Mouse (Mus musculus): ENCODE data around the gene Cdk5rap2.

Gene Cdk5rap2

DNA sequence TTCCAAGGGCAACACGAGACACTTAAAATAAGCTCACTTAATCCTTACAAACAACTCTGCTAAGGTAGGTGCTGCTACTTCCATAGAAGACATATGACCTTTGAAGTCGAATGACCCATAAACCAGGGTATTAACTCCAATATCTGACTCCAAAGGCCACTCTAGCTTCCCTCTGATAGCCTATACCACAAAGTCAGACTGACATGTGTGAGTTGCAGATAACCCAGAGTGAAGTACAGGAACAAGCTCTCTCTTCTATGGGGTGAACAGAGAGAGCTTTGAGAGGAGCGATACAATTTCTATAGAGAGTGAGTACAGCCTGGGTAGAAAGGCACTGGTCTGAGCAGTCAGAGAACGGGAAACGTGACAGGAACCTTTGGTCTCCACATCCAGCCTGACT, 148.9 kb downstream of the Cdk5rap2 start:
- DNase-seq (ENCODE audit: low spot score): no peak

DNA sequence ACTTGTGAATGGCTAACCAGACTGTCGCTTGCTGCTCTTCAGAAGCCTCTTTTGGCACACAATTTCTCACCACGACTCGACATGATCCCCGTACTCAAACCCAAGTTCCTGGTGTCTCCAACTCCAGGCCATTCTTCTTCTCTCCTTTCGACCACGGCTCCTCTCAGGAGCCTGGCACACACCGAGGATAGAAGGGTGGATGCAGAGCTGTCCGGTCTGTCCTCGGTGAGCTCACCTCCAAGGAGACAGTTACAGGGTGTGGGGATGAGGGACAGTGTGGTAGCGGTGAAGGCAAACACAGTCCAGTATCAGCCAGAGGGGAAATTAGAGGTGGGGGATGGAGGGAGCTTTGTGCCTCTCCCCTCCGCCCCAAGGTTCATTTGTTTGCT, 149.8 kb downstream of the Cdk5rap2 start:
- DNase-seq (ENCODE audit: low spot score): no peak

DNA sequence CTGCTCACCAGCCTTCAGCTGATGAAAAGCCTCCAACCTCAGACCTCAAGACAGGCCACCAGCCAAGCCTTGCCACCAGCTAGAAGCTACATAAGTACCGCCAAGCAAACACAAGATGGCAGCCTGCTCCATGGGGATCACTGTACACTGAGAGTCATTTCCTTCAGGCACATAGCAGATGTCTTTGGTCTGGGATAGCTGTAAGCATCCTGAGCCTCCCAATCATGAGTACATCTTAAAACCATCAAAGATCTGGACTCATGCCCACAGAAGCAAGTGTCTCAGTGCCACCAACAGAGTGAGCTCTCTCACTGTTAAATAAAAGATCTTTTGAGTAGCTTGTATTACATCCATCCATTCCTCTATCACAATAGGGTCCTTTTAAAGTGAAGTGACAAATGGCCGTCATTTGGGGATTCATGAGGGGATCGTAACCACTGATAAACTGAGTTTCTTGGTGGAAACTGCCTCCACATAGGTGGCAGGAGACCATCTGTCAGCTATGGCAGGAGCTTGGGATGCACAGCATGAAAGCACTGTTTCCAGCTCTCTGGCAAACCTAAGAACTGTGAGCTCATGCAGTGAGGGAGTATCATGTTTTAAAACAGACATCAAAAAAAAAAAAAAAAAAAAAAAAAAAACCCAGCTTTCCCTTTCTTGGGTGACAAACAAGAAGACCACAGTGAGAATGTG, 150.4 kb downstream of the Cdk5rap2 start:
- no peak for DNase-seq (ENCODE audit: low spot score)

DNA sequence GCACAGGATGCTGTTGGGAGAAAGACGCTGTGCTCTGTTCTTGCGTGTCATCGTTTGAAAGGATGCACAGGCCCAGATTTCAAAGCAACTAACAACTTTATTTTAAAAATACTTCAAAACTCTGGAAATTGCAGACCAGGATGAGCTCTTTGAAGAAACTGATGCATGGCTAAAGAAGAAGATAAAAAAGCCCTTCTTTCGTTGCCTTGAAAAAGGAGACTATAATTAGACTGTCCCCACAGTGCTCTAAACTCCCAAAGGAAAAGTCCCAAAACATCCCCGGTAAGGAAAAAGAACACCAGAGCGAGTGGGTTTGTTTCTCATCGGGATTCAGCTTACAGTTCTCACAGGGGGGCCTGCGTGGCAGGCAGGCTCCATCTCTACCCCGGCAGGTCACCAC, 151.4 kb downstream of the Cdk5rap2 start:
- no peak for DNase-seq (ENCODE audit: low spot score)

DNA sequence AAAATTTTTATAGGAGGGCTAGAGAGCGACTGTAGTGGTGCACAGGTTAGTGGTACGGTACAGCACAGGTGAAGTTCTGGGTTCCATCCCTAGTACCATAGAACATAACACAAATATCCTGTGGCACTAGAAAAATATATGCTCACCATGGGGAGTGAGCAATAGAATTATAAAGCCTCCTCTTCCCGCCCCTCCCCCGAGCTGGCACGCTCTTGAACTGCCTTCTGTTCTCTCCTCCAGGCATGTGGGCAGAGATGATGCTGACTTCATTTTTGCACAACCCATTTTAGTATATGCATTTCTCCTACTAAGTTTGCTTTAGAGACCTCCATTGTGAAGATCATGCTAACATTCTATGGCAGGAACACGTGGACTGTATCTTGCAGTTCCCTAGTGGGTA, 152.0 kb downstream of the Cdk5rap2 start:
- no peak for DNase-seq (ENCODE audit: low spot score)

DNA sequence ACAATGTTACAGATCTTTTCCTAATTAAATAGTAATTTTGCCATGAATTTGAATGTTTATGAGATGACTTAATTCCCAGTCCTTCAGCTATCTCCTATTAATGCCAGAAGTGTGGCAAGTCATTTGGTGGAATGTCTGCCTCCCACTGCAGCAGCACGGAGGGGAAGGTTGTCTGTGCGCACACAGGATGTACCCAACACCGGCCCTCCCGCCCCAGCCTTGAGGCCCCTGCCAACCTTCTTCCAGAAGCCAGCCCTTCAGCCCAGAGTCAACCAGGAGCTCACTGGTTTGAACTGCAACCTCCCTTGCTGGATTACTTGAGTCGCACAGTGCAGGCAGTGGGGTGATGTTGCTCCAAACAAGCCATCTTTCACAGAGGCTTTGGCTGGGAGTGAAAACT, 158.5 kb downstream of the Cdk5rap2 start:
- no peak for DNase-seq (ENCODE audit: low spot score)

DNA sequence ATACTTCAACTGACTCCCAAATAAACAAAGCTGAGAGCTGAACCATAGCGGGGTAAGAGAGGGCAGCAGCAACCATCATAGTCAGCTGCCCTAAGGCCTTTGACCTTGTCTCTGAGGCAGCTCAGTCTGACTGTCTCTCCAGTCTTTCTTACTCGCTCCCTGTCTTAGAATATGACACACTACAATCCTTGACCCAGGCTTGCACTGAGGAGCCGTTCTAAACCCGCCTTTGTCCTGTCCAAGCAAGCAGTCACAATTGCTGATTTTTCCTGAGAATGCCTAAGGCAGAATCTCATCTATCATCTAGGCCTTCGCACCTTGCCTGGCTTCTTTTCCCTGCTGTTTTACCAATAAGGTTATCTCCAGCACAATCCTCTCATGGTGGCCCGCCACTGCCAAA, 164.5 kb downstream of the Cdk5rap2 start:
- no peak for DNase-seq (ENCODE audit: low spot score)

DNA sequence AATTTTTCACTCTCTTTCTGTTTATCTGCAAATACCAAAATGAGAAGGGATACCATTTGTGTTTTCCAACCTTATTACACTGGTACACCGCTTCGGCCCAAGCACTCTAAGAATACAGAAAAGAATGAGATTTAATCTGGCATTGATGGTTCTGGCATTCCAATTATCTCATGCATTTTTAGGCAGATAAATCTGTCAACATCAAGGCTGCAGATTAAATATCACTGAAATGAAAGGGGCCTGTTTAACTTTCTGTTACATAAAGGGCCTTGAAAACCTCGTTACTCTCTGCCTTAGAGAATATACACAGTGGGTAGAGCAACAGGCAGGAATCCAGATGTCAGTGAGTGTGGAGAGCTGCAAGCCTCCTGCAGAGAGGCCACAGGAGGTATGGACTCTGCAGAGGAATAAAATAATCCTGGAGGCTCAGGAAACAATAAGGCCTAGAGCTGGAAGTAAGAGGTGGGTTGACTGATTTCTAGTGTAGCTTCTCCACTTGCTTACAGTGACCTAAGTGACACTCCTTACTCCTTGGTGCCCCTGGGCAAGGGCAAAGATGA, 166.6 kb downstream of the Cdk5rap2 start:
- no peak for DNase-seq (ENCODE audit: low spot score)

DNA sequence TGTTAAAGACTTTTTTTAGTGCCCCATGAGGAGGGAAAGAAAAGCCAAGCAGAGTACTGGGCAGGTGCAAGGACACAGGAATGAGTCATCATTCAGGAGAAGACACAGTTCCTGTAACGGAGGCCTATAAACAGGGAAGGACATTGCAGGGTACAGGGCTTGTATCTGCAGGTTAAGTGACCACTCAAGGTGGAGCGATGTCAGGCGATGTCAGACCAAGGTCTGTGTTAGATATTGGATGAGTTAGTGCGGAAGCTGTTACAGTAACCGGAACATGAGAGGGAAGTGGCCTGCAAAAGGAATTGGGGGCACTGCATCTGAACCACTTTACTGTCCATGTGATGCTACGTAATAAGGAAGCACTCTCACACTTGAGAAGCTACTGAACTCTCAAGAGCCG, 170.5 kb downstream of the Cdk5rap2 start:
- DNase-seq (ENCODE audit: low spot score): no peak

DNA sequence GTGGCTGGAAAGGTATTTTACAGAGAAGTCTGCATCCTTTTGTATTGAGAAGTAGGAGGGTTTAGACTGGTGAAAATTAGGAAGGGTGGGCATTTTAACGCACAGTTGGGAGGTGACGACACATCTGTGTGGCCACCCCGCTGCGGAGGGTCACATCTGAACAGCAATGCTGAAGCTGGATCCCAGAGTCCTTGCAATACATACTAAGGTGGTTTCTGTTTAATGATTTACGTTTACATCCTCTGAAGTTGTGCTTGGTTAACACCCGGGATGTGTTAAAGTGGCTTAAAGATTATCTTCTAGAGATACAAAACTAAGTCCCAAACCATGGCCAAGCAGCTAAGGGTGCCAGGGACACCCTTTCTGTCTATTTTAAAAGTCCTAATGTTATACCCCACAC, 171.4 kb downstream of the Cdk5rap2 start:
- DNase-seq (ENCODE audit: low spot score): no peak

DNA sequence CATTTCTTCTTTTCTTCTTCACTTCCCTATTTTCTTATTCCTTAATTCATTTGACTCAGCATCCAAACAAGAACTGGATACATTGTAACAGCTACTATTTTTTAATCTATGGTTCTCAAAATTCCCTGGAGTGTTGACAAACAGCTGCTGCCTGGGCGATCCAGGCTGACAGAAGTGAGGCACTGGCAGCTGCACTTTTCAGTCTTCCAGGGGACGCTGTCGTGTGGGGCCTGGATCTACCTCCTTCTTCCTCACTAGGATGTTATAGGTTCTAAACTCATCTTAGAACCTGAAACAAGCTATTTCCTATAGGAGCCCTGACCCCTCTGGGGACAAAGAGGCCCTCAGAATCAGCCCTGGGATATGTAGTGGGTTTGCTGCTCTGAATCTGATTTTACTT, 177.9 kb downstream of the Cdk5rap2 start:
- no peak for DNase-seq (ENCODE audit: low spot score)

DNA sequence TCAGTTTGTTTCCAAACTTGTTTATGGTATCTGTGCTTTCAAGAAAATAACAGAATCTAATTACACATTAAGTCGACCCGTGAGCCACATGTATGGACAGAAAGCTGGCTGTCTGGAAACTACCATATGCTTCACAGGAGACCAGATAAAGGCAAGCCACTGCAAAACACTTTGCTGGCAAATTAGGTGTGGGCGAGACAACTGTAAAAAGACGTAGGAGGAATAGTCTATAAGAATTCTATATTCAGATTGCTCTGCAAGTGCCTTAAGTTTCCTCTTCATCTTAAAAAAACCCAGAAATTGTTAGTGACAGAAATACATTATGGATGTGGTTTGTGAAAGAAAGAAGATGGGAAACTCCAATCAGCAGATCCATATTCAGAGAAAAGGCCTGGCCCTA, 180.4 kb downstream of the Cdk5rap2 start:
- no peak for DNase-seq (ENCODE audit: low spot score)

DNA sequence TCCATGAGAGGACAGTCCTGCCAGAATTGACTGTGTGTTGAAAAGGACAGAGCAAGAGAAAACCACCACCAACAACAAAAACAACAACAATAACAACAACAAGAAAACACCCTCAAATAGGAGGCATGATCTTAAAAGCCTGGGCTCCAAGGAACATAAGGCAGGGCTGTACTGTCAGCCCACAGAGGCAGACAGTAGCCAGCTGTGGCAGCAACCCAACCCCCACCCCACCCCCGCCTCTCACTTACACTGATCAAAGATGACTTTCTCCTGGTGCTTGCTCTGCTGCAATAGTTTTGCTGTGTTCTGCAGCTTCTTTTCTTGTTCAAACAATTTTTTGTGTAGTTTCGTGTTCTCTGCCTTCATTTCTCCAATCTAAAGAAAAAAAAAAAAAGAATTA, 181.9 kb downstream of the Cdk5rap2 start:
- DNase-seq (ENCODE audit: low spot score): no peak

DNA sequence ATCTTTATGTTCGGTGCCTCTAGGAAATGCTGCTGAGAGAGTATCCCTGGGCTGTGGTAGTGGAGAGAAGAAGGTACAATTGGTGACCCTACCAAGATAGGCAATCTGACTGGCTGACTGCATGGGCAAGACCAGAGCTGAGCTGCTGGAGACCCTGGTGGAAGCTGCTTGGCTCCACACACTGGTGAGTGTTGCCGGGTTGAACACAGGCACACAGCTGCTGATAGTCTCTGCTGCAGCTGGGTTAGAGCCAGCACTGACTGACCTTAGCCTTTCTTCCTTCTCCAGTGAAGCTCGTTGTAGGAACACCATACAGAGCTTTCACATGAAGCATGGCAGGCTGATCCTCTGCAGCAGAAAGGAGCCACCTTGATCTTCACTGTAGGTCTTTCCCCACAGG, 182.6 kb downstream of the Cdk5rap2 start:
- DNase-seq (ENCODE audit: low spot score): no peak

DNA sequence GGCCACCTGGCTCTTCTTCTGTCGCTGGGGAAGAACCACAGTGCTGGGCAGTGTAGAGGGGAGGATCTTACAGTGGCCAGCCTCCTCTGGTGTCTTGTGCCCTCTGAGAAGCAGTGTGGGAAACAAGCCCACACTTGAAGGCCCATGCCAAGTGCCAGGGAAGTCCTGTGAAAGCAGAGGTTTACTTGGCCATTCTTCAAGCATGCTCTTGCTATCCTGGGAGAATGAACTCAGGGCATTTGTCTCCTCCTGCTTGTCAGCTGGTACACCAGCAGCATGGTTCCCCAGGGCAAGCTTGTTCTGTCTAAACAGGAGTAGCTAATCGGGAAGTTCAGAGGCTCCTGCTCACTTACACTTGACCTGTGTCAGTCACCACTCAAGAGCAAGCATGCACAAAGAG, 185.7 kb downstream of the Cdk5rap2 start:
- DNase-seq (ENCODE audit: low spot score): no peak

DNA sequence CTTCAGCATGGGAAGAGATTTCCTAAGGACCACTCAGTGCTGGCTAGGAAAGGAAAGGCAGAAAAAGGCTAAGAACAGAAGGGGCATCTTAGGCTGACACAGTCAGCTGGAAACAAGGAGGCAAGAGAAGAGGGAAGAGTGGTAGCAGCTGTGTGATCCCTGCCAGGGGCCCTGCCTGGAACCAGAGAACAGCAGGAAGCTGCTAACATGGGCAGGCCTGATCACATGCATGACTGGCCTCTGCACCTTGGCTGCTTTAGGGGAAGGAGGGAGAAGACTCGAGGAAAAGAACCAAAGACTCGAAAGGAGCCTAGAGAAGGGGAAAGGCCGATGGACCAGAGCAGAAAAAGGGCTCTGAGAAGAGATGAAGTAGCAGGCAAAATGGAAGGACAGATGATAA, 188.4 kb downstream of the Cdk5rap2 start:
- DNase-seq (ENCODE audit: low spot score): peak; percentile 29

DNA sequence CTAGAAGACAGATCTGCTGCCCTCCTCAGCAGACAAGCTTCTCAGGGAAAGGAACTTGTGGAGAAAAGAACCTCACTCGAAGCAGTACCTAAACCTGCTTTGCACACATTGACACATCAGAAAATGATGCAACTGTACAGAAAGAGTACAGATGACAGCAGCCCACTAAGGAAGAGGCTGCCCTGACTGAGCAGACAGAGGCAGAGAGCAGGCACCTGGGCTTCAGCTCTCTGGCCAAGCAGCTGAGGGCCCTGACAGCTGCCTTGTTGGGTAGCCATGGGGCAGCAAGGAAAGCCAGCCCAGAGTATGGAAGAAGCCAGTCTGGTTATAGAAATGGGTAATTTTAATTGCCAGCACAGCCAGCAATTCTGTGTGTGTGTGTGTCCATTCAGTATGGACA, 188.9 kb downstream of the Cdk5rap2 start:
- DNase-seq (ENCODE audit: low spot score): no peak

DNA sequence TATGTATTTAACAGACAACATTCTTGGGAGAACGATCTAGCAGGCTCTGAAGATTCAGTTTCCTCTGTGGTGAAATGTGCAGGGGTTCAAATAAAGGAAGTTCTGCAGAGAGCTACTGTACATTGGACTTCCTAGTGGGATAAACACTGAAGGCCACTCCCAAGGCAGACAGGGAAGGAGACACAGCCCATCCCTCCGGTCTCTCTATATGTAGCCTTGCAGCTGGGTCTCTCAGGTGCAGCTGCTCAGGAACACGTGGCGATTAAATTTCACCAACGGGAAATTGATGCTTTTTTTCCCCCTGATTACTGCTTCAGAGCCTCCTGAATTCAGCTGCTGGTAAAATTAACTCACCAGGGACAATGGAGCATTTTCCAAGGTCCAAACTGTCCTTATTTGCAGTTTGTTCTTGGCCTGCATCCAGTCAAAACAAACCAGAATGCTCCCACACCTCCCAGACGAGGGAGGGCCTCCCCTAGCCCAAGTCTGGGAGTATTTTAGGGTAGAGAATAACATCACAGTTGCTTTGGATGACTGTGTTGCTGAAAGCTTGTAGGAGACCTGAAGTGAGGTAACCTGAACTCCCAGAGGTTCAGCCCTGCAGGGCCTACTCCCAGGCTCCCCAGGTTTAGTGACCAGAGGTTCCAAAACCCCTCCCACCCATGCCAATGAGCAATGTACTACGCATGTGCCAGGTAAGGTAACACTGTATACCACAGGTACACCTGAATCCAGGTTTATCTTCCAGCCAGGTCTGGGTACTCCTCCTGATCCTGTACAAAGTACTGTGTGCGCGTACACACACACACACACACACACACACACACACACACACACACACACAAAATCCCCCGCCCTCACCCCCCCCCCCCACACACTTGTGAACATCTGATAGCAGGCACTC, 189.7 kb downstream of the Cdk5rap2 start:
- DNase-seq (ENCODE audit: low spot score): no peak

DNA sequence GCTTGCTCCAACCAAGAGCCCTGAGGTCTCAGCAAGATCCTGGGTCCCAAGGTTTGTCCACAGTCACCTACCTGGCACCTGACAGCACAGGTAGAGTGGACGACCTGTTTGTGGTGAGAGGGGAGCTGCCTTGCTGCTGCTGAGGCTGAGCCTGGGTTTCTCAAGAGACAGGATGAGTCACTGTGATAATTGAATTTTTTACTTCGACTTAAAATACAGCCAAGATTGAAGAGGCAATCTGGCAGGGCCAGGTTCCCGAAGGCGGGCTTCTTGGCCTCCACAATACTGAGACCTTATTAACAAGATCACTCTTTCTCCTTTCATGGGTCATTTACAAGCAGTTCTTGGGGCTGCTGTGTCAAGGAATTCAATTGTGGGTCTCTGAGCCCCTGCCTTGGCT, 190.5 kb downstream of the Cdk5rap2 start:
- DNase-seq (ENCODE audit: low spot score): no peak

DNA sequence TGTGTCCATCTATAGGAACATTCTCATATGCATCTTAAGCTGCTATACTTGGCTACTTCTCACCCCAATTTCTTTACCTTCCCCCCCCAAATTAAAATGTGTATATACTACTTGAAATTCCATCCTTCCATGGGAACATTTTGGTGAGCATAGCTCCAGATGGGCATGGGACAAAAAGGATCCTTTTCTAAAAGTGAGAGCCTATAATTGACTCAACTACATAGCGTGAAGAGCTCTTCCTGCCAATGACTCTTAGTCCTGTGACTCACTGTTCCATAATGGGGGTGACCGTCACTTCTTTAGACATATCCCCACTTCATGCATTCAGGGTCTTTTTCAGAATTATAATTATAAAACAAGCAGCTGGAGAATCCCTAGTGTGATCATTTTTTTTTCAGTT, 224.3 kb downstream of the Cdk5rap2 start:
- DNase-seq (ENCODE audit: low spot score): no peak

Measured in retina, embryonic 14.5 days (tissue).